Mouse (Mus musculus) kidney, postnatal 10 days (tissue): Measurements from ENCODE around the gene Zfp768.
"Not testable (repeated sequence)": the region's sequence is repeated elsewhere in the genome, so short reads cannot be mapped to it uniquely, and the experiment has no call there.

Experiments
- DNase-seq: peaks from one replicate; pipeline ENCODE4 v3.0.0; 2021; ENCODE audit warnings: mixed read lengths

The Zfp768 gene

GRCm38 (mm10) chr7:127355796-127356195 lies 10.4 kb upstream of the Zfp768 start:
- DNase-seq, result no peak

- no peak for DNase-seq
Observed at GRCm38 (mm10) chr7:127351230-127352004, 6.0 kb upstream of the Zfp768 start.

- peak; percentile 80 for DNase-seq
Observed at GRCm38 (mm10) chr7:127346676-127347075, 1.3 kb upstream of the Zfp768 start.

GRCm38 (mm10) chr7:127345092-127345491 lies 297 bp downstream of the Zfp768 start:
- peak; percentile 81 for DNase-seq

GRCm38 (mm10) chr7:127344371-127344770 lies 1.0 kb downstream of the Zfp768 start:
- DNase-seq, result no peak

GRCm38 (mm10) chr7:127343351-127344019 lies 1.9 kb downstream of the Zfp768 start:
- no peak for DNase-seq

GRCm38 (mm10) chr7:127342888-127343287 lies 2.5 kb downstream of the Zfp768 start:
- no peak for DNase-seq

GRCm38 (mm10) chr7:127342332-127342731 lies 3.1 kb downstream of the Zfp768 start:
- no peak for DNase-seq

GRCm38 (mm10) chr7:127341861-127342260 lies 3.5 kb downstream of the Zfp768 start:
- not testable (repeated sequence) for DNase-seq

- DNase-seq, result peak; percentile 52
Observed at GRCm38 (mm10) chr7:127341356-127341755, 4.0 kb downstream of the Zfp768 start.

- DNase-seq, result no peak
Observed at GRCm38 (mm10) chr7:127337636-127338035, 7.8 kb downstream of the Zfp768 start.

GRCm38 (mm10) chr7:127335604-127336003 lies 9.8 kb downstream of the Zfp768 start:
- DNase-seq, result no peak

- DNase-seq, result no peak
Observed at GRCm38 (mm10) chr7:127333240-127333639, 12.1 kb downstream of the Zfp768 start.

- peak; percentile 38 for DNase-seq
Observed at GRCm38 (mm10) chr7:127326685-127327084, 18.7 kb downstream of the Zfp768 start.

- DNase-seq, result peak; percentile 49
Observed at GRCm38 (mm10) chr7:127325550-127325949, 19.8 kb downstream of the Zfp768 start.

- DNase-seq, result no peak
Observed at GRCm38 (mm10) chr7:127324944-127325343, 20.4 kb downstream of the Zfp768 start.

GRCm38 (mm10) chr7:127322085-127322484 lies 23.3 kb downstream of the Zfp768 start:
- peak; percentile 71 for DNase-seq

GRCm38 (mm10) chr7:127321106-127321505 lies 24.3 kb downstream of the Zfp768 start:
- DNase-seq, result no peak

- no peak for DNase-seq
Observed at GRCm38 (mm10) chr7:127313912-127314311, 31.5 kb downstream of the Zfp768 start.

GRCm38 (mm10) chr7:127309951-127310350 lies 35.4 kb downstream of the Zfp768 start:
- no peak for DNase-seq

- DNase-seq, result peak; percentile 63
Observed at GRCm38 (mm10) chr7:127308887-127309286, 36.5 kb downstream of the Zfp768 start.

GRCm38 (mm10) chr7:127308431-127308830 lies 37.0 kb downstream of the Zfp768 start:
- no peak for DNase-seq

- no peak for DNase-seq
Observed at GRCm38 (mm10) chr7:127297586-127298193, 47.7 kb downstream of the Zfp768 start.
